Mouse (Mus musculus): ENCODE measurements around the gene Cenpp. TPM values are rescaled to one million over a fixed set of nuclear protein-coding genes. Genes with fewer than 3 reads are reported as not detected.

Cenpp gene
- total RNA-seq (2021) = 1 to 10 TPM; 8.8 to 9.8 TPM
- long read RNA-seq, experiment 1, partial matches to known transcripts = 0 of 5 reads
- long read RNA-seq, experiment 1, other reads (novel, unspliced or antisense) = 1 of 5 reads
- long read RNA-seq, experiment 2, transcript Cenpp-201 (8 exons, 1,144 nt) = major isoform, 12 of 16 reads
- long read RNA-seq, experiment 2, partial matches to known transcripts = 2 of 16 reads
- long read RNA-seq, experiment 2, other reads (novel, unspliced or antisense) = 2 of 16 reads

DNA sequence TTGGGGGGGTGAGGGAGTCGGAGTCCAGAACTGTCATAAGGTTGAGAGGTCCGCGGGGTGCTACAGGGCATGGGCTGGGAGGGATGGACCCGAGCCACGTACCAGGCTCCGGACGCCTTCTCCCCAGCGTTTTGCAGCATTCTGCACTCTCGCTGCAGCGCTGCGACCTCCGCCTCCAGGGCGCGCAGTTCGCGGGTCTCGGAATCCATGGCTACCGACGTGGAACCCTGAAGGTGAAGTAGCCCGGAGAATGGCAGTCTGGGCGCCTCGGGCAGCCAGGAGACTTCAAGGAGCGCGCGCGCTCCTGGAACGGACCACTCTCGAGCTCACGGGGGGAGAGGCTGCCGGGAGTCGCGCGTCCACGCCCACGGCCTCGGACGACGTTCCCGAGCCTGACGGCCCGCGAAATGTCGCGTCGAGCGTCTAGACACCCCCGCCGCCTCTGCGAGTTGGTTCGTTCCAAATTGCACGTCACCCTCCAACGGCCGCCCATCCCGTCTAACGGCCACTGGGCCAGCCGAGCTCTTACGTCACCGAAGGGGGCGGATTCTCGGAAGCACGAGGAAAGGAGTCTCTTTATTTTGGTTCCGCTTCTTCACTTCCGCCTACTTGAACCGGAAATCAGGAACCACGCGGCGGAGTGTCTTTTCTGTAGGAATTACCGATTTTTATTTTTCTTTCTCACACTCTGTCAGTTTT, at the start of gene Cenpp, which contains the start of gene Nol8:
TSS of gene Cenpp (minus strand) at position 305 of the 699 bp plus-strand sequence.
TSS of gene Nol8 (plus strand) at position 598 of the 699 bp plus-strand sequence.
- peak; percentile 94 to 98 for DNase-seq (ENCODE audit: low spot score in 2 of 2)

DNA sequence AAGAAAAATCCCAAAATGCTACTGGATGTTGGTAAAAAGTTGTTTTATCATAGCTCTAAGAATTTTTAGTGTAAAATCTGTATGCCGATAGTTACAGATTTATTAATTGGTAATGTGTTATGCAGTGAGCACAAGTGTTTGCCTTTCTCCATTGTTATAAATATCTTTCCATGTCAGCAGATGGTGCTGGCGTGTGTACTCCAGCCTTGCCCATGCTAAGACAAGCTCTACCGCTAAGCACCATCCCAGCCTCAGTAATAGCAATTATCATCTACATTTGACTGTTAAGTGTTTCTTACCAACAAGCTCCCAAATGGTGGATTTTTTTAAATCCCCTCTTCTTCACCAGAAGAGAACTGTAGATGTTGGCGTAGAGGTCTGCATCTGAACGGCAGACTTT, 38.5 kb upstream of the Cenpp start:
- no peak for DNase-seq (ENCODE audit: low spot score in 2 of 2)

DNA sequence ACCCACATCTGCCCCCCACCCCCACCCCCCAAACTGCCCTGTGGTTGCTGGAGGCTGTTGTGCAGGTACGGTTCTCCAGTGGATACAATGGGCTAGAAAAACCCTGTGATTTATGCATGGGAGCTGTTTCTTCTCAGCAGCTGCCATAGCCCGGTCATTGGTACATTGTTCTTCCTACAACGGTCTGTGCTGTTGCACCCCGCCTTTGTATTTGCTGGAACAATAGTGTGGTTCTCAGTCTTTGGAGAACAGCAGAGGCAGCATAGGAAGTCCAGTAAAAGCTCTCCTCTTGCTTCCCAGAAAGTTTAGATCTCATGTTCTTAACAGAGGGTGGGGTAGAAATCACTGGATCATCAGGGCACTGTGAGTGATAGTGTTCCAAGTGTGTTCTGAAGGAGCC, 31.7 kb upstream of the Cenpp start:
- no peak for DNase-seq (ENCODE audit: low spot score in 2 of 2)

DNA sequence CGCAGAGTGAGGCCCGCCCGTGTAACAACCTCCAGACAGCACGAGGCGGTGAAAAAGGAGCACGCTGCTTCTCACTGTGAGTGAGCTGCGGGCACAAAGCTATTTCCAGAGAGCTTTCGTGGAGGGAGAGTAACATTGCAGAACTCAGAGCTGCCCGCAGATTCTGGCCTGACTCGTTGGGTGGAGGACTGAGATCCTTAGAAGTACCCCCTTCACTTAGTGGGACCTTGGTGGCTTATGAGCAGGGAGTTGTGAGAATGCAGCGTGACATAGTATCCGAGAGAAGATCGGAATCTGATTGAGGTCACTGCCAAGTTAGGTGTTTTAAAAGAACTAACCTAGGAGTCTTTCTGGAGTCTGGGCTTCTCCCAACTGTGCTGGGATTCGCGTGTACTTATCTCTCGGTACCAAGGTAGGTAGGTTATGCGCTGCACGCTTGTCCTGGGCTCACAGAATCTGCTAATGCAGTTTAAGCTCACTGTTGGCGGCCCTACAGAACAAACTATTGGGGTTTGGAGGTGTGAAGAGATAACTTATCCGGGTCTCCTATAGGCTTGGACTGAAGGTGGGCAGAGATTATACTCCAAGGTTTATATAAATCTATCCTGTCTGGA, 29.8 kb upstream of the Cenpp start:
- no peak for DNase-seq (ENCODE audit: low spot score in 2 of 2)

DNA sequence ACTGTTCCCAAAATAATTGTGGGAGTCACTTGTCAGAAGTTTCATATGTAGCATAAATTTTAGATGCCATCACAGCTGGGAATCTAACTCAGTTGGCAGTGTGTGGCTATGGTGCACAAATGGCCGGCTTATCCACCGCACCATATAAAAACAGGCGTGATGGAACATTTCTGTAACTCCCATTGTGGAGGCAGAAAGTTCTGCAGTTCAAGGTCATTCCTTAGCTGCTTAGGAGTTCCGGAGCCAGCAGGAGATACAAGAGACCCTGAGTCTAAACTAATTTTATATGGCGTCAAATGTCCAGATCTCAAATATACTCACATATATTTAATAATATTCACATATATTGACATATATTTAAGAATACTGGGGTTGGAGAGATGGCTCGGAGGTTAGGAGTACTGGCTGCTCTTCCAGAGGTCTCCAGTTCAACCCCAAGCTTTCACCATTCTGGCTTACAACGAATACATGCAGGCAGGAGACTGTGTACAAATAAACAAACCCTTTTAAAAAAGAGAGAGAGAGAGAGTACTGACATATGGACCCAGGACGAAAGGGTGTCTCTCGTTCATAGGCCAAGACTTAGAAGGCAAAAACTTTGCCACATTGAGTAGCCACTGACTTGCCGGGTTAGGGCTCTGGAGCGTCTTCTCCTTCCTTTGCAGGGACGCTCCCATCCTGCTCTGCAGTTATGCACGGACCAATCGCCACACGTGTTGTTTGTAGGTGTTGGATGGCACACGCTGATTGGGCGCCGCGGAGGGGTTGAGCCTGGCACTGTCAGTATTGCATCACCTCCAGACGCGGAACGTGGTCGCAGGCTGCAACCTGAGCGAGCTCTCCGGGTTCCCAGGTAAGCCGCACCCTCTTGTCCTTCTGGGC, 29.0 kb upstream of the Cenpp start, which contains the start of gene Iars:
TSS of gene Iars (plus strand) at position 750 of the 882 bp plus-strand sequence.
- DNase-seq (ENCODE audit: low spot score in 2 of 2) = peak; percentile 95 to 97

DNA sequence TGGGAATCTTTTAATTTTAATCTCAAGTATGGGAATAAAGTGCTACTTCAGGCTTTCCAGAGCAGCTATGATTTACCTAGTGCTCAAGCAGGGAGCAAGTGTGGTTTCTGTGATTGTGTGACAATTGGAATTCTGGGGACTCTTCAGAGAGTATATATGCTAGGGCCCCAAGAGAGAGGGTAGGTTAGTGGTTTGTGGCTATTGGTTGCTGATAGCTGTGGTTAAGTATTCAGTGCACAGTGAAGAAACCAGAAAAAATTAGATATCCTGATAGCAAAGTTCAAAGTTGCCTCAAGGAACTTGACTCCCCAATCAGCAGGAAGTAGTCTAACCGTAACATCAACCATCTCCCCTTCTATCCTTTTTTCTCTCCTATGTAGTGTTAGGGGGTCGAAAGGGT, 25.2 kb upstream of the Cenpp start:
- no peak for DNase-seq (ENCODE audit: low spot score in 2 of 2)

DNA sequence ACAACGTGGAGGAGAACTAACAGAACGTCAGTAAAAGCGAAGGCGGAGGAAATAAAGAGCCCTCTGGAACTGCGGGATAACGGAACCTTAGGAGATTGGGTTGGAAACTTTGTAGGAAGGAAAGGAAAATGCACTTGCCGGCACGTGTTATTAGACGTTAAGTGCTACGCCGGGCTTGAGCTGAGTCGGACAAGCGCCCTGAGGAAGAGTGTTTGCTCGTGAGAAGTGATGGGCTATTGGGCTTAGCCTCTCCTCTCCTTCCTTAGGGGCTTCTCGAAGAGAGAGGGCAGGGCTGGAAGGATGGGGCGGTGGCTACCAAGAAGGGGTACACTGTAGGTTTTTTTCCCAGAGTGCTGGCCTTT, 576 bp upstream of the Cenpp start:
- DNase-seq (ENCODE audit: low spot score in 2 of 2) = peak; percentile 6 to 18

DNA sequence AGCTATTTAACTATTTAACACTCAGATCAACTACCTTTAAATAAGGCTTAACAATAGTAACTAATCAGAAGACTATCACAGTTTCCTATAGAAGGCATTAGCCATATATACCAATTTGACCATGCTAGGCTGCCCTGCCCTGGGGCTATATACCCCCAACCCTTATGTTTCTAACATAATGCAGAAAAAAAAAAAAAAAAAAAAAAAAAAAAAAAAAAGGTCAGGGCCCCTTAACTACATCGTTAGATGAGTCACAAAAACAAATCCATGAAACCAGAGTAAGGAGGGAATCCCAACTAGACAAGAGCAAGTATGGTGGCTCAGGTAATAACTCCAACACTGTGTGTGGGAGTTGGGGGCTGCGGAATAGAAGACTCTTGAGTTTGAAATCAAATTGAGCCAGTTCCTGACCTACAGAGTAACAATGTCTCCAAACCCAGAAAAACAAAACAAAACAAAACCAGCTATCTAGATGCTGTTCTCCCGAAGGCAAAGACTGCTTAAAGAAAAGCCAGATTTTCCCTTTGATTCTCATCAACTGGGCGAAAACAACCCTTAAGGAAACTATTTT, 719 bp downstream of the Cenpp start:
- DNase-seq (ENCODE audit: low spot score in 2 of 2) = no peak

DNA sequence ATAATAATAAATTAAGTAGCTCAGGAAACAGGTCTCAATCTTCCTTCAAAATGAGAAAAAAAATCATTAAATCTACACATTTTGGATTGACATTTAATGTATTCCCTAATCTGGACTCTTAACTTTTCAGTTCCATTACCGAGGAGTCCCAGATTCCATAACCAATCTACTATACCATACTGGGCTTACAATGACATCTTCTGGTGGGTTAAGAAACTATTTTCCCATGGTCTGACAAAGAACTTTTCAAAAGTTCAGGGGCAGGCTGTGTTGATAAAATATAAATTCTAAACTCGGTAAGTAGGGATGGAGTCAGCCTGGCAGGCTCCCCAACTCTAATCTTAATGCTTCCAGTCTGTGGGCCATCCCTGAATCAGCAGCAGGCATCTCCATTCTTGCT, 1.4 kb downstream of the Cenpp start:
- no peak for DNase-seq (ENCODE audit: low spot score in 2 of 2)

DNA sequence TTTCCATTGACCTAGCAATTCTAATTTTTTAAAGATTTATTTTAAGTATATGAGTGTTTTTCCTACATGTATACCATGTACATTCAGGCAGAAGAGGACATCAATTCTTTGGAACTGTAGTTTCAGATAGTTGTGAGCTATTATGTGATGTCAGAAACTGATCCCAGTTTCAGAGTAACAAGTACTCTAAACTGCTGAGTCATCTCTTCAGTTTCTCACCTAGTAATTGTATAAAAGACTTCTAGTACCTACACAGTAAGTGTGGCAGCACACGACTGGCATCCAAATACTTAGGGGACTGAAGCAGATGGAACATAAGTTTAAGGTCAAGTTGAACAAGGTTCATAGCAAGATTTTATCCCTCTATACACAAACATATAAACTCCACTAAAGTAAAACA, 6.6 kb downstream of the Cenpp start:
- DNase-seq (ENCODE audit: low spot score in 2 of 2) = no peak

DNA sequence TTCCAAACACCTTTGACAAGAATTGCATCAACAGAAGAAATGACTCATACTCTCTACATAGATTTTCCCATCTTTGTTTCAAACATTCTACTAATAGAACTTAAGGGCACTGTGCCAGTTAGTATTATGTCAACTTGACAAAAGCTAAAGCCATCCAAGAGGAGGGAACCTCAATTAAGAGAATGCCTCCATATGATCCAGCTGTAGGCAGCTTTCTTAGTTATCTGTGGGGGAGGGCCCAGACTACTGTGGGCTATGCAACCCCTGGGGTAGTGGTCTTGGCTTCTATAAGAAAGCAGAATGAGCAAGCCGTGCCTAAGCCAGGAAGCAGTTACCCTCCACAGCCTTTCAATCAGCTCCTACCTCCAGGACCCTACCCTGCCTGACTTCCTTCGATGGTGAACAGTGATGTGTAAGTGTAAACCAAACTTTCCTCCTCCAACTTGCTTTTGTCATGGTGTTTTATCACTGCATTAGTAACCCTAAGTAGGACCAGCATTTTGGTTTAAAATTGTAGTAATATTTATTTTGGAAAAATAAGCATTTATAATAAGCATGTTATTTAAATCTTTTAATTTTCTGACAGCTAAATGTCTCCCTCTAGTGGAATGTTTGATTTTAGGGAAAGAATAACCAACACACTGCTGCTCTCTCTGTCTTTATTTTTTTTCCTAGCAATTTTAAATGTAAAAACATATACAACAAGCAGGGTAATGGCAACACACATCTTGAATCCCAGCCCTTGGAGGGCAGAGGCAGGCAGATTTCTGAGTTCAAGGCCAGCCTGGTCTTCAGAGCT, 7.7 kb downstream of the Cenpp start:
- no peak for DNase-seq (ENCODE audit: low spot score in 2 of 2)

DNA sequence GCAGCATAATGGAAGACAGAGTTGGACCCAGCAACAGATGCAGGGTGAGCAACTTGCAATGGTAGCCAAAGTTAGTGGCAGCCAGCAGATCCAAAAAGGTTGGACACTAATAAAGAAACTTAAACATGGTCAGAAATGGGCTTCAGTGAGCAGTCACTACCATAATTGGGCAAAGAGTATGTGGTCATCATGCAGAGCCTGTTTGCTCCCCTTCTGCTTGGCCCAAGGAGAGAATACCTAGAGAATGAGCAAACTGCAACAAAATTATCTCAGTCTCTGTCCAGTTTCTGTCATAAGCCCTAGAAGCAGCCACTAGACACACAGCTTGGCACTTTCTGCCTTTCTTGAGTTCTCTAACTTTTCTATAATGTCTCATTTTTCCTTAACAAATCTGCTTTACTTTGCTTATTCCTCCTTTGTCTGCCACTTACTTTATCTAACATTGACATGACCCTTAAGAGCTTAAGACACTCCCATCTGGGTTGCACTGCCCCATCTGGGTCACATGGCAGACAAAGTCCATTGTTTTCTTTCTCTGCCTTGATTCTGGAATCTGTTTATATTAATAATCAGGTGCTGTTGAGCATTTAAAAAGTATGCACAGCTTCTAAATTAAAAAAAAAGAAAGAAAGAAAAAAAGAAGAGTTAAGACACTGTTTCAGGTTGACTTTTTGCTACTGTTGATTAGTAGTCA, 8.8 kb downstream of the Cenpp start:
- DNase-seq (ENCODE audit: low spot score in 2 of 2) = no peak

DNA sequence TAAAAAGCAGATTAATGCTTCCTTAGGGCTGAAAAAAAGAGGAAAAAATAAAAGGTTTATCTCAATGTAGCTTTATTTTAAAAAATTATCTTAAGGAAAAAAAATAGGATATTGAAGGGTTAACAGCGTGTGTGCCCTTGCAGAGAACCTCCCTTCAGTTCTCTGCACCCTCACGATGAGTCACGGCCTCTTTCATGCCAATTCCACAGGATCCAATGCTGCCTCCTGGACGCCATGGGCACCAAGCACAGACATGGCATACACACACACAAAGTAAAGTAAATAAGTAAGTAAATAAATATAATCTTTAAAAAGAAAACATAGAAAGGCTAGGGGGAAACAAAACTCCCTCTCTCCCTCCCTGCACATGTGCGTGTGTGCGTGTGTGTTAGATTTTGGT, 9.9 kb downstream of the Cenpp start:
- DNase-seq (ENCODE audit: low spot score in 2 of 2) = no peak

DNA sequence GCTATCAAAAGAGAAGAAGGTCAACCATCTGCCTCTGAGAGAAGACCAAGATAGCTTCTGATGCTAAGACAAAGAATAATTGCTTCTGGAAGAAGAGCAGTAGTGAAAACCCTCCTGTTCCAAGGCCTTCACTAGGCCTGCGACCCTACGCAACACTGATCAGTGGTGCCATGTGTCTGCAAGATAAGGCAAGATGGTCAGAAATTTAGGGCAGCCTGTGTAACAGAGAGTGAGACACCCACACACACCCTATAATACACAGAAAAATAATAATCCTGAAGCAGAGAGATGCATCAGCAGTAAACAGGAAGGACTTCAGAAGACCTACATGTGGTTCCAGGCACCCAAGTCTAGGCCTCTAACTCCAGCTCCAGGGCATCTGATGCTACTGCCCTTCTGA, 12.6 kb downstream of the Cenpp start:
- DNase-seq (ENCODE audit: low spot score in 2 of 2) = no peak

DNA sequence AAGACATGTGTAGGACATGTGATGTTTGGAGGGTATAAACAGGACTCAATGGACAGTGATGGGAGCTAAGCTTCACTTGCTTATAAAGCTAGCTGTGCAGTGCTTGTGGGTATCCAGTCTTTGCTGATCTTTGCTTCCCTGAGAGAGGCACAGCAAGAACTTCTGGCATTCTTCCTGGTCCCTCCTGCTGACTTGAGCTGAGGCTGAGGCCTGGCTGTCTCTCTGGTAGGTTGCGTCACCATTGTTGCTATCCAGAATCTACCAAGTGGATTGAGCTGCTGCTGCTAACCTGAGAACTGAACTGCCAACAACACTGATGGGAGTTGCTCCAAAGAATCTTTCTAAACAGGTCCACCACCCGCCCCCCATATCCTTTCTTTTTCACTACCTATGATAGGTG, 23.5 kb downstream of the Cenpp start:
- no peak for DNase-seq (ENCODE audit: low spot score in 2 of 2)

DNA sequence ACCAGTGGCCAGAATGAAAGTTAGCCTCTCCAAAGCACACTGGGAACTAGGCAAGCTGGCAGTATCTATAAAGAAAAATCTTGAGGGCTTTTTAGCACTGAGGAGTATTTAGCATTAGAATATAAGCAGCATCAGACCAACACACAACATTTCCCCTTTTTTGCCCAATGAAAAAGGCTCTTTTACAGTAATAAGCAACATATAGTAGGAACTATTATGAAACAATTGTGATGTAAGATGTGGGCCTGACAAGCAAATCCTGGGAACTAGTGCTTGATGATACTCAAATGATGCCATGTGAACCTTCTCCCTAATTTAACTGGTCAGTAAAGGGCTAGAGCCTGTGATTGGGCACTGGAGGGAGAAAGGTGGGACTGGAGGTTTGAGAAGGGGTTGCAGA, 24.4 kb downstream of the Cenpp start:
- no peak for DNase-seq (ENCODE audit: low spot score in 2 of 2)

DNA sequence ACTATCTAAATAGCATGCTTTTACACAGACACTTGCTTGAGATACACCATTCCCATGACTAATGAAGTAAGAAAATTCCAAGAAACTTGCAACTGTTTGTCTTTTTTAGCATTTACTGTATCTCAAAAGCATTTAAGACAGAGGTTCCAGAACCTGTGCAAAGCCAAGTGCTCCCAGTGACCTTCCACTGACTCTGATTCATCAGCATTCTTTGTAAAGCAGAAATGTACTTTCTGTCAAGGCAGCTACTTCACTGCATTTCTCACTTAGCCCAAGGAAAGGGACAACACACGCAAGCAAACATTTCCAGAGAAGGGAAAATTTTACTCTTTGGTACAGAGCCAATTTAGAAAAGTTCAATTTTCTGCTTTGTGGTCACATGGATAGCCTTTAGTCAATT, 29.4 kb downstream of the Cenpp start:
- no peak for DNase-seq (ENCODE audit: low spot score in 2 of 2)

DNA sequence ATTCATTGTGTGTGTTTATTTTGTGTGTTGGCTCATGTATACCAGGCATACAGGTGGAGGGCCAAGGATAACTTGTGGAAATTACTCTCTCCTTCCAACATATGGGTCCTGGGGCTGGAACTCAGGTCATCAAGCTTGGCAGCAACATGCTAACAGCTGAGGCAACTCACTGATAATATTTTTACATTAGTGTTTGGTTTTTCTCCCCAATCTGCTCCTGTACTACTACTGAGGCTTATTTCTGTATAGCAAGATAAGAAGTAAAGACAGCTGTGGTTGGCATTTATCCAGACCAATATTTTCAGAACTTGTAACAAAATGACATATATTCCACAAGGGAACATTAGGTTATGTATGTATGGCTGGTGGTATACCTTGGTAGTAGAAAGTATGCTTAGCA, 34.2 kb downstream of the Cenpp start:
- no peak for DNase-seq (ENCODE audit: low spot score in 2 of 2)

DNA sequence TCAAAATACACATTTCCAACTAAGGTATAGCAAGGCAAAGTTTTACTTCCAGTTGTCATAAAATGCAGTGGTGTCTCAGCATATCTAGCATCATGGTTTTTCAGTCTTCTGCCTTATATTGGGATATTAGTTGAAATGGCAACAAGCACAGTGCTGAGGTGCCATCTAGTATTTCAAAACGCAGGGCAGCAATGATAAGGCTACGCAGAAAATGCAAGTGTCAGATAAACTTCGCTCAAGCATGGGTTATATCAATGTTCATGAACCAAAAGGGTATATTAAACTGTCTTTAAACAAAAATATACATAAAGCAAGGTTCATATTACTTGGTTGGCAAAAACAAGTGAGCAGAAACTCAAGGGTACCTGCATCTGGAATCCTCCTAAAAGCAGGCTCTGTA, 35.6 kb downstream of the Cenpp start:
- no peak for DNase-seq (ENCODE audit: low spot score in 2 of 2)

Data from adrenal gland, postnatal 4 days (tissue).